Mouse (Mus musculus): ENCODE measurements around the gene Cdk13. TPM values are rescaled to one million over a fixed set of nuclear protein-coding genes. Genes with fewer than 3 reads are reported as not detected.

The Cdk13 gene
- total RNA-seq, 2 experiments from 2014 or later = 50.0 to 67.5 TPM

Small RNAs within 50 kb of the gene (microRNA-seq; reads per million reads assigned to microRNA genes)
- gene Mir466i = 0 reads per million in 2 experiments

Other genes with a start within 250 kb of the Cdk13 start
- 10 to 100 TPM; 13.1 to 18.8 TPM for gene Mplkip, start 109.9 kb downstream of the Cdk13 start, total RNA-seq (2021)
- gene Sugct, start 109.5 kb downstream of the Cdk13 start, total RNA-seq (2021) = 1 to 10 TPM; 1.6 to 1.7 TPM
- gene Rala, start 139.1 kb upstream of the Cdk13 start, total RNA-seq (2021) = 10 to 100 TPM; 65.3 to 66.6 TPM
- gene Yae1d1, start 188.3 kb upstream of the Cdk13 start, total RNA-seq (2021) = 10 to 100 TPM; 23.6 to 23.9 TPM

Measured in layer of hippocampus, postnatal 25 days (tissue).